Mouse (Mus musculus): ENCODE results near the gene Fam114a1. TPM values are rescaled to one million over a fixed set of nuclear protein-coding genes. Genes with fewer than 3 reads are reported as not detected.

The Fam114a1 gene
- polyA plus RNA-seq, 1 experiment from 2014 or later: 30.5 TPM

DNA sequence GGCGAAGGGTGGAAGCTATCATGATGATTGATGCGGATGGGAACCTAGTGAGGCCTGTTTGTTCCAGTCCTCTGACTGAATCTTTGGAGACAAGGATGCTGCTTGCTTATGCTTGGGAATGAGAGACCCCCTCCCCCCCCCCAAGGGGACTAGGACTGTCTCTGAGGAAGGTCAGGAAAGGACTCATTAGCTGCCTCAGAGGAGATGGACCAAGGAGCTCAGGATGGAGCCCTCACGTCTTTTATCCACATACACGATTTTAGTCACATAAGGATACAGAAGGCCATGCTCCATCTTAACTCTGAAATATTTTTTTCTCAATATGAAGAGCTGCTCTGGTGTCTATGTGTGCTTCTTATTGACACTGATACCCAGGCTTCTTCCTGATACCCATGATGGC is 92.4 kb downstream of the Fam114a1 start:
- 93% methylated on average over 4 of the region's 4 CpGs for WGBS

DNA sequence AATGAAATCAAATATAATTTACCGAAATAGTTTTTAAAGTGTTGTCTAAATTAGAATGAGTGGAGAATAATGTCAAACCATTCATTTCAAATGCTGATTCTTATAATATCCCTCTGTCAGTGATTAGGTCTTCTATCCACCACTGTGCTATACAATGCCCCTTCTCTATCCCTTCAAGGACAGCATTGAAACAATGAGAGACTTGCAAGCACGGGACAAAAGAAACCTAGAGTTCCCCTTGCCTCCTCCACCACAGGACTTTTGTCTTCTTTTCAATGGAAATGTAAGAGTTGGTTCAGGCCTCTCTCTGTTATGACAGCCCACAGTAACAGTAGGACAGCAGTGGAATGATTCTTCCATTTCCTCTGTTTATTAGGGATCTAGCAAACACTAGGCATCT is 93.4 kb downstream of the Fam114a1 start:
- no peak overlapping the region for H3K27ac ChIP-seq (ENCODE audit: low read depth, low read length)
- ATAC-seq: no peak
- no peak overlapping the region for H3K4me2 ChIP-seq (replicated peaks; ENCODE audit: low read depth)
- no peaks in the 10 kb centered on the region for H3K27me3 ChIP-seq (replicated peaks; ENCODE audit: control insufficient read depth, insufficient read depth, low read length)
- no peak overlapping the region for H3K9ac ChIP-seq (ENCODE audit: low read depth, low read length)
- no peak overlapping the region for H3K4me3 ChIP-seq (ENCODE audit: low read depth, low read length)
- no peaks in the 10 kb centered on the region for H3K9me3 ChIP-seq (ENCODE audit: control insufficient read depth)
- H3K36me3 ChIP-seq (ENCODE audit: control insufficient read depth, insufficient read depth): no peaks in the 10 kb centered on the region
- H3K4me1 ChIP-seq (replicated peaks; ENCODE audit: control insufficient read depth, insufficient read depth, low read length): no peaks in the 10 kb centered on the region
- TF ChIP-seq CTCF (IDR thresholded peaks at IDR 0.05; ENCODE audit: low read depth): no peak
- WGBS: 77% methylated on average over 2 of the region's 2 CpGs

More for the DNA sequence above, 92.4 kb downstream of the Fam114a1 start:
- no peak for ATAC-seq
- no peak overlapping the region for H3K9ac ChIP-seq (ENCODE audit: low read depth, low read length)
- H3K36me3 ChIP-seq (ENCODE audit: control insufficient read depth, insufficient read depth): no peaks in the 10 kb centered on the region
- H3K27ac ChIP-seq (ENCODE audit: low read depth, low read length): no peak overlapping the region
- H3K9me3 ChIP-seq (ENCODE audit: control insufficient read depth): no peaks in the 10 kb centered on the region
- H3K4me1 ChIP-seq (replicated peaks; ENCODE audit: control insufficient read depth, insufficient read depth, low read length): no peaks in the 10 kb centered on the region
- TF ChIP-seq CTCF (IDR thresholded peaks at IDR 0.05; ENCODE audit: low read depth): no peak
- H3K4me2 ChIP-seq (replicated peaks; ENCODE audit: low read depth): no peak overlapping the region
- H3K4me3 ChIP-seq (ENCODE audit: low read depth, low read length): no peak overlapping the region
- no peaks in the 10 kb centered on the region for H3K27me3 ChIP-seq (replicated peaks; ENCODE audit: control insufficient read depth, insufficient read depth, low read length)

DNA sequence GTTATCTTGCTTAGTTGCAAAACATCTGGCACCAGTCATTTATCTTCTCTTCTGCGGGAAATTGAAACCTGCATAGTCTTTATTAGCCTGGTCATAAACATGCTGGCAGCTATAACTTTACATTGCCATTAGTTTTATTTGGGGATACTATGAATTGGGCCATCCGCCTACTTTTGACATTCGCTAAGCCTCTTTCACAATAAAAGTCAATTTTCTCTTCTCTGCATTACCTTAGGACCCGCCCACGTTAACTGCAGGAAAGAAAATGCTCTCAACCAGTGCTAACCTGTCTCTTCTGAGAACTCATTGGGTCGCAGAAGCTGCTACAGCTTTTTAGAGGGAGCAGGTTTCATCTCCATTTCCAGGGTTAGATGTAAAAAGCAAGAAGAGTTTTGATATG is 98.3 kb downstream of the Fam114a1 start:
- Histone ChIP-seq H3K4me1 (replicated peaks; ENCODE audit: control insufficient read depth, insufficient read depth, low read length) (no peaks in the 10 kb centered on the region), H3K9ac (ENCODE audit: low read depth, low read length) (no peak overlapping the region), H3K36me3 (ENCODE audit: control insufficient read depth, insufficient read depth) (no peaks in the 10 kb centered on the region), H3K4me2 (replicated peaks; ENCODE audit: low read depth) (no peak overlapping the region), H3K27ac (ENCODE audit: low read depth, low read length) (no peak overlapping the region), H3K27me3 (replicated peaks; ENCODE audit: control insufficient read depth, insufficient read depth, low read length) (no peaks in the 10 kb centered on the region), H3K4me3 (ENCODE audit: low read depth, low read length) (no peak overlapping the region), H3K9me3 (ENCODE audit: control insufficient read depth) (no peaks in the 10 kb centered on the region)
- TF ChIP-seq CTCF (IDR thresholded peaks at IDR 0.05; ENCODE audit: low read depth): no peak
- ATAC-seq: no peak
- WGBS: 42% methylated on average over 6 of the region's 6 CpGs

DNA sequence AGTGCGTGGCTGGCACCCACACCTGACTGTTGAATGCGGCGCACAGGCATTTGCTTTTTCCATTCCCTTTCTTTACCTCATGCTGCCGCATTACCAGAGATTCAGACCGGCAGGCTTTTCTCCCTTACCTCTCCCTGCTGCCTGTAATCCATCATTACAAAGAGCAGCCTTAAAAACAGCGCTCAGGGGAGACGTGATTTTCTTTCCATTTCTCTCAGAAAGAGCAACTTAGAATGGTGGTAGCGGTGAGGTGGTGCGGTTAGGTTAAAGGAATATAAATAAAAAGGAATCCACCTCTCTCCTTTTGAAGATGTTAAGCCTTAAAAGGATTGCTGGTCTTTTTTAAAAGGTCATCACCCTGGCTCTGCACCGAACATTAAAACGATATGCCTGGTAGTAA is 100.0 kb downstream of the Fam114a1 start:
- H3K9ac ChIP-seq (ENCODE audit: low read depth, low read length): no peak overlapping the region
- no peak overlapping the region for H3K27ac ChIP-seq (ENCODE audit: low read depth, low read length)
- no peaks in the 10 kb centered on the region for H3K4me1 ChIP-seq (replicated peaks; ENCODE audit: control insufficient read depth, insufficient read depth, low read length)
- H3K27me3 ChIP-seq (replicated peaks; ENCODE audit: control insufficient read depth, insufficient read depth, low read length): no peaks in the 10 kb centered on the region
- no peak overlapping the region for H3K4me2 ChIP-seq (replicated peaks; ENCODE audit: low read depth)
- no peak for ATAC-seq
- no peaks in the 10 kb centered on the region for H3K36me3 ChIP-seq (ENCODE audit: control insufficient read depth, insufficient read depth)
- WGBS: 70% methylated on average over 11 of the region's 11 CpGs
- no peak for TF ChIP-seq CTCF (IDR thresholded peaks at IDR 0.05; ENCODE audit: low read depth)
- H3K9me3 ChIP-seq (ENCODE audit: control insufficient read depth): no peaks in the 10 kb centered on the region
- no peak overlapping the region for H3K4me3 ChIP-seq (ENCODE audit: low read depth, low read length)

DNA sequence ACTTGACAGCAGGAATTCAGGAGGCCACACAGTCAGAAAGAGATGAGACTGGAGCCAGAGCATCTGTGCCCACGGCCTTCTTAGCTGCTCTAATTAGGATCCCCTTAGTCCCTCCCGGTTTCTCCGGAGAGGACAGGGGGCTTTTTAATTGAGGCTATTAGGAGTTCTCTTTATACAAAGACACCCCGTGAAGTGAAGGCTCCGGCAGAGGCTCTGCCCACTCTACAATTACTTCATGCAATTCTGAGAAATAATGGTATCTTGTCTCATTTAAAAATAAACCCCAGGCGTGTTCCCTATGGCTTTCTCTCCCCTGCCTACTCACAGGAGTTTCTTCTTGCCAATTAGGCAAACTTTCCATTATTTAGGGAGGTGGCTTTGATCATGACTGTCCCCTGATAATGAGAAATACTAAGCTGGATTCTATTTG is 101.8 kb downstream of the Fam114a1 start:
- no peaks in the 10 kb centered on the region for H3K36me3 ChIP-seq (ENCODE audit: control insufficient read depth, insufficient read depth)
- no peak overlapping the region for H3K4me3 ChIP-seq (ENCODE audit: low read depth, low read length)
- H3K9me3 ChIP-seq (ENCODE audit: control insufficient read depth): no peaks in the 10 kb centered on the region
- ATAC-seq: no peak
- H3K9ac ChIP-seq (ENCODE audit: low read depth, low read length): no peak overlapping the region
- TF ChIP-seq CTCF (IDR thresholded peaks at IDR 0.05; ENCODE audit: low read depth): no peak
- H3K4me1 ChIP-seq (replicated peaks; ENCODE audit: control insufficient read depth, insufficient read depth, low read length): no peaks in the 10 kb centered on the region
- whole genome bisulfite sequencing: 75% methylated on average over 6 of the region's 6 CpGs
- H3K4me2 ChIP-seq (replicated peaks; ENCODE audit: low read depth): no peak overlapping the region
- no peaks in the 10 kb centered on the region for H3K27me3 ChIP-seq (replicated peaks; ENCODE audit: control insufficient read depth, insufficient read depth, low read length)
- H3K27ac ChIP-seq (ENCODE audit: low read depth, low read length): no peak overlapping the region

DNA sequence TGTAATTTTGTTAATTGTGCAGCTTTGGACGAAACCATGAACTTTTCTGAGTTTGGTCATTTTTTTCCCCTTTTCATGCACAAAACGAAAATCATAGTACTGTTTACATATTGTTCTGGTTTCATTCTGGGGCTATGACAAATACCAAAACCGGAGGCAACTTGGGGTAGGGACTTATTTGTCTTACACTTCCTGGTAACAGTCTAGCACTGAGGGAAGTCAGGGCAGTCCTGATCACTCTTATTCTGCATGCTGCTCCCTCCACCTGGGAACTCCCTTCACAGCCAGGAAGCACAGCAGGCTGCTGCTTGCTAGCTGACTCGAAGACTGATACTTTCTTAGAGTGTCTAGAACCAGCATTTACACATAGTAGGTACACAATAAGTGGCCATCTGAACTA is 103.4 kb downstream of the Fam114a1 start:
- TF ChIP-seq CTCF (IDR thresholded peaks at IDR 0.05; ENCODE audit: low read depth): no peak
- WGBS: 65% methylated on average over 4 of the region's 4 CpGs

DNA sequence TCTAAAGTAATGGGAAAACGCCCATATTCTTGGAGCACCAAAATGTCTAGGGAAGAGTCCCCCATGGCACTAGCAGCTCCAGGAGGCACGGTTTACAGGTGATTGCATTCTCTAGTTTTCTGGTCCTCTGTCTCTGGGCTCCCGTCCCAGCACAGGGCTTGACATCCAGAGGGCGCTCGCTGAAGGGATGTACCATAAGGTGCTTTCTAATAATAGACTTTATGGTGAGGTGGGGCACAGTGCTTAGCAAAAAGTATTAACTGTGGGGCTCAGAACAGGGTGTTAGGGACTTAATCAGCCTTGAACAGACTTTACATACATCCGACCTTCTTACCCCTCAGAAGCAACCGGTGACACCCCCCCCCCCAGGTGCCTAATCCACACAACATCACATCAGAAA is 104.8 kb downstream of the Fam114a1 start:
- Histone ChIP-seq H3K4me3 (ENCODE audit: low read depth, low read length) (no peak overlapping the region), H3K27ac (ENCODE audit: low read depth, low read length) (no peak overlapping the region), H3K9ac (ENCODE audit: low read depth, low read length) (no peak overlapping the region), H3K4me2 (replicated peaks; ENCODE audit: low read depth) (no peak overlapping the region), H3K9me3 (ENCODE audit: control insufficient read depth) (no peaks in the 10 kb centered on the region), H3K27me3 (replicated peaks; ENCODE audit: control insufficient read depth, insufficient read depth, low read length) (no peaks in the 10 kb centered on the region), H3K36me3 (ENCODE audit: control insufficient read depth, insufficient read depth) (no peaks in the 10 kb centered on the region; the same call in 1 of the 2 replicates), H3K4me1 (replicated peaks; ENCODE audit: control insufficient read depth, insufficient read depth, low read length) (no peaks in the 10 kb centered on the region)
- TF ChIP-seq CTCF (IDR thresholded peaks at IDR 0.05; ENCODE audit: low read depth): peak; percentile 68
- ATAC-seq: no peak
- WGBS: 41% methylated on average over 7 of the region's 7 CpGs

More for the DNA sequence above, 103.4 kb downstream of the Fam114a1 start:
- H3K36me3 ChIP-seq (ENCODE audit: control insufficient read depth, insufficient read depth): no peaks in the 10 kb centered on the region
- no peak for ATAC-seq
- no peak overlapping the region for H3K27ac ChIP-seq (ENCODE audit: low read depth, low read length)
- no peak overlapping the region for H3K4me2 ChIP-seq (replicated peaks; ENCODE audit: low read depth)
- H3K4me1 ChIP-seq (replicated peaks; ENCODE audit: control insufficient read depth, insufficient read depth, low read length): no peaks in the 10 kb centered on the region
- no peaks in the 10 kb centered on the region for H3K9me3 ChIP-seq (ENCODE audit: control insufficient read depth)
- H3K9ac ChIP-seq (ENCODE audit: low read depth, low read length): no peak overlapping the region
- no peak overlapping the region for H3K4me3 ChIP-seq (ENCODE audit: low read depth, low read length)
- H3K27me3 ChIP-seq (replicated peaks; ENCODE audit: control insufficient read depth, insufficient read depth, low read length): no peaks in the 10 kb centered on the region

All from intestine, postnatal 0 days (tissue).